In genomic region chr5:102180250-102180649, GRCm38 (mm10) we compare ENCODE assay signal across 23 mouse cellular contexts.
A peak's percentile ranks its signal among the peaks of the same experiment; 100 is the strongest.
DNase-seq lines count a peak whose midpoint lies in the region; ATAC-seq and TF ChIP-seq lines count a peak whose summit lies in the region.
"Had no signal": no experiment of that assay in that cellular context is flagged by ENCODE, and none has a peak within 500 bp of the region (broad histone marks: within the 10 kb centered on the region; RNA-seq: fewer than 3 reads in every experiment).

No protein-coding gene starts in this region.

- no peak overlapping the region for H3K4me2 ChIP-seq in forebrain, postnatal 0 days (ENCODE audit: low read depth)
- H3K4me2 ChIP-seq in forebrain, embryonic 13.5 days = no peak overlapping the region
- H3K4me2 ChIP-seq: heart, embryonic 15.5 days; limb, embryonic 12.5 days; liver, embryonic 12.5 days; midbrain, embryonic 12.5 days; neural tube, embryonic 15.5 days had no signal

- no peaks in the 10 kb centered on the region for H3K9me3 ChIP-seq in forebrain, postnatal 0 days (ENCODE audit: low read length)
- no peaks in the 10 kb centered on the region for H3K9me3 ChIP-seq in forebrain, embryonic 13.5 days (replicated peaks)
- H3K9me3 ChIP-seq: heart, embryonic 15.5 days; limb, embryonic 12.5 days; liver, embryonic 12.5 days; midbrain, embryonic 12.5 days; neural tube, embryonic 15.5 days had no signal

- TF ChIP-seq CTCF in forebrain, postnatal 0 days (IDR thresholded peaks at IDR 0.05; ENCODE audit: low read depth) = no peak
- TF ChIP-seq CTCF in left cerebral cortex, adult 2 months (IDR thresholded peaks at IDR 0.05) = no peak

- peak; percentile 47; the same call in 1 of the 2 replicates for ATAC-seq in forebrain, postnatal 0 days
- ATAC-seq in forebrain, embryonic 13.5 days = no peak
- no peak for ATAC-seq in megakaryocyte-erythroid progenitor cell, adult 5-6 weeks (replicated peaks; ENCODE audit: low FRiP score, low TSS enrichment, poor library complexity, severe bottlenecking)
- ATAC-seq: inflammation-experienced regulatory T-cells, adult 6 months; liver, embryonic 12.5 days had no signal

- intact Hi-C loops in left cerebral cortex, postnatal 10 days (cut with DNase I) = no loop called here
- intact Hi-C loops in left cerebral cortex, adult 2 months (cut with DNase I) = no loop called here

- 69% methylated on average over 8 of the region's 8 CpGs for WGBS in forebrain, postnatal 0 days
- WGBS in forebrain, embryonic 13.5 days = 82% methylated on average over 8 of the region's 8 CpGs

- H3K27me3 ChIP-seq in forebrain, postnatal 0 days (ENCODE audit: insufficient read depth, low read length) = no peaks in the 10 kb centered on the region
- H3K27me3 ChIP-seq in forebrain, embryonic 13.5 days = no peaks in the 10 kb centered on the region
- H3K27me3 ChIP-seq: CH12.LX; heart, embryonic 15.5 days; limb, embryonic 12.5 days; liver, embryonic 12.5 days; midbrain, embryonic 12.5 days; neural tube, embryonic 15.5 days had no signal

- H3K4me3 ChIP-seq in forebrain, postnatal 0 days (ENCODE audit: low read depth, low read length) = no peak overlapping the region
- no peak overlapping the region for H3K4me3 ChIP-seq in forebrain, embryonic 13.5 days
- no peak overlapping the region for H3K4me3 ChIP-seq in left cerebral cortex, adult 2 months
- H3K4me3 ChIP-seq: heart, embryonic 15.5 days; layer of hippocampus, adult 2 months; limb, embryonic 12.5 days; liver, embryonic 12.5 days; midbrain, embryonic 12.5 days; neural tube, embryonic 15.5 days had no signal

- no peak overlapping the region for H3K9ac ChIP-seq in forebrain, postnatal 0 days
- H3K9ac ChIP-seq in forebrain, embryonic 13.5 days = no peak overlapping the region
- H3K9ac ChIP-seq: heart, embryonic 15.5 days; limb, embryonic 12.5 days; liver, embryonic 12.5 days; midbrain, embryonic 12.5 days; neural tube, embryonic 15.5 days had no signal

- no peak overlapping the region for H3K27ac ChIP-seq in forebrain, postnatal 0 days (ENCODE audit: low read depth, low read length)
- no peak overlapping the region for H3K27ac ChIP-seq in forebrain, embryonic 13.5 days
- no peak overlapping the region for H3K27ac ChIP-seq in left cerebral cortex, adult 2 months
- H3K27ac ChIP-seq: heart, embryonic 15.5 days; layer of hippocampus, adult 2 months; limb, embryonic 12.5 days; liver, embryonic 12.5 days; midbrain, embryonic 12.5 days; neural tube, embryonic 15.5 days had no signal

- no peaks in the 10 kb centered on the region for H3K4me1 ChIP-seq in forebrain, postnatal 0 days (ENCODE audit: insufficient read depth)
- H3K4me1 ChIP-seq in forebrain, embryonic 13.5 days = 0 out of 2 replicates have a peak, but pooled peaks cover 4% of the 10 kb centered on the region
- H3K4me1 ChIP-seq: heart, embryonic 15.5 days; limb, embryonic 12.5 days; liver, embryonic 12.5 days; midbrain, embryonic 12.5 days; neural tube, embryonic 15.5 days had no signal

- DNase-seq in forebrain, postnatal 0 days = peak; percentile 67
- DNase-seq in left cerebral cortex, postnatal 10 days (ENCODE audit: extremely low spot score in 1 of 2, low spot score in 2 of 2) = peak; percentile 11 to 28
- no peak for DNase-seq in left cerebral cortex, adult 2 months (ENCODE audit: extremely low spot score in 1 of 2, low spot score in 2 of 2)
- peak; percentile 39 to 71 for DNase-seq in right cerebral cortex, postnatal 10 days (ENCODE audit: low spot score in 2 of 2)
- DNase-seq in right cerebral cortex, adult 18-20 months = no peak
- DNase-seq: adrenal gland, postnatal 25 days; cerebellum, adult 8-10 months; gastrocnemius, postnatal 25 days; kidney, adult 8-10 months; kidney, postnatal 14 days; lung, adult 2 months; lung, postnatal 4 days; thymus, adult 18-20 months had no signal

- H3K36me3 ChIP-seq in forebrain, postnatal 0 days (ENCODE audit: insufficient read depth) = no peaks in the 10 kb centered on the region
- H3K36me3 ChIP-seq in forebrain, embryonic 13.5 days (ENCODE audit: poor library complexity, severe bottlenecking) = no peaks in the 10 kb centered on the region
- H3K36me3 ChIP-seq: heart, embryonic 15.5 days; limb, embryonic 12.5 days; liver, embryonic 12.5 days; midbrain, embryonic 12.5 days; neural tube, embryonic 15.5 days had no signal

Comparison
In these comparisons a context has a peak if more than half of its experiments do, and no peak if none do; other contexts are left out.
1. DNase-seq: peak in forebrain, postnatal 0 days (single experiment), left cerebral cortex, postnatal 10 days (2 of 2) and right cerebral cortex, postnatal 10 days (2 of 2); none in left cerebral cortex, adult 2 months (0 of 2) and right cerebral cortex, adult 18-20 months (single experiment).